Mouse (Mus musculus) neural tube, embryonic 14.5 days (tissue): ENCODE results near the gene Snapc4. TPM values are rescaled to one million over a fixed set of nuclear protein-coding genes. Genes with fewer than 3 reads are reported as not detected.

Experiments used
- ATAC-seq: fragments of 200-750 bp; cut with Nextera tagmentation; 2 replicates; pipeline ENCODE4 v1.8.0; 2017; ENCODE audit warnings: low read depth, mild to moderate bottlenecking, moderate TSS enrichment, moderate library complexity
- H3K27ac ChIP-seq: fragments of 300-500 bp; sonication (generic); 2 replicates; pipeline ENCODE4 v1.5.1; 2014; ENCODE audit warnings: low read depth, mild to moderate bottlenecking, control low read depth, low read length, moderate library complexity, mixed read lengths
- H3K27me3 ChIP-seq: fragments of 300-500 bp; sonication (generic); 2 replicates; pipeline ENCODE4 v1.6.1; 2014; ENCODE audit warnings: low read length; ENCODE audit not compliant: control insufficient read depth, insufficient read depth
- H3K36me3 ChIP-seq: fragments of 300-500 bp; sonication (generic); 2 replicates; pipeline ENCODE4 v1.6.1; 2014; ENCODE audit warnings: low read length, mixed read lengths; ENCODE audit not compliant: control insufficient read depth, insufficient read depth
- H3K4me1 ChIP-seq: fragments of 300-500 bp; sonication (generic); 2 replicates; pipeline ENCODE4 v1.6.1; 2014; ENCODE audit warnings: low read length; ENCODE audit not compliant: control insufficient read depth, insufficient read depth
- H3K4me2 ChIP-seq: fragments of 300-500 bp; sonication (generic); 2 replicates; pipeline ENCODE4 v1.6.1; 2014; ENCODE audit warnings: mild to moderate bottlenecking, low read depth, low read length, control low read depth
- H3K4me3 ChIP-seq: fragments of 300-500 bp; sonication (generic); 2 replicates; pipeline ENCODE4 v1.5.1; 2014; ENCODE audit warnings: low read depth, low read length, control low read depth, mixed read lengths
- H3K9ac ChIP-seq: fragments of 300-500 bp; sonication (generic); replicated peaks from 2 replicates; pipeline ENCODE4 v1.6.1; 2014; ENCODE audit warnings: low read depth, mild to moderate bottlenecking, control low read depth, low read length, mixed read lengths
- H3K9me3 ChIP-seq: fragments of 300-500 bp; sonication (generic); 2 replicates; pipeline ENCODE4 v1.6.1; 2016; ENCODE audit warnings: low read length; ENCODE audit not compliant: control insufficient read depth
- WGBS: fragments of 180-500 bp; shearing (Covaris S2); extraction: QIAGEN DNeasy Blood & Tissue Kit; methylation state at CpG from one replicate; pipeline ENCODE4 v1.1.7; 2014; 5-methylcytosine and 5-hydroxymethylcytosine counted together
- polyA plus RNA-seq: library from polyadenylated mRNA; unstranded; fragments of >200 nt; fragmentation: Nextera tagmentation; extraction: Ambion mirVana; gene quantifications from 2 replicates; pipeline ENCODE4 v1.2.1, GENCODE M21; 2014

The Snapc4 gene
- polyA plus RNA-seq, 1 experiment from 2014 or later = 30.9 TPM

DNA sequence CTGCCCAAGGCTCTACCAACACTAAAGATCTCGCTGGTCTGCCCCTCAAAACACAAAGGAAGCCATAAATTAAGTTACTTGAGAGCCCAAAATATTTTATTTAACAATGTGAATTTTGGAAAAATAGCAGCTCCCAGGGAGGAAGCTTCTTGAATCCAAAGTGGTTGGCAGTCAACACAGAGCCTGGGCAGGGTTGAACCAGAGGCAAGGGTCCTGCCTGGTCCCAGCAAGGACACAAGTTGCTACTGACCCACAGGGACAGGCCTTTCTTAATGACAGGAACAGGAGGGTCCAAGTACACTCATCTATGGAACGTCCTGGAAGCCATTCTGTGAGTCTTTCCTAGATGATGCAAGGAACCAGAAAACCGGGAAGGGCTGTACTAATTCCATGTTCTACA is 28.9 kb upstream of the Snapc4 start:
- peak overlapping the region; percentile 98; the same call in 1 of the 2 replicates for H3K4me2 ChIP-seq
- peaks cover 4% of the 10 kb centered on the region; the same call in 1 of the 2 replicates for H3K27me3 ChIP-seq
- H3K9me3 ChIP-seq = no peaks in the 10 kb centered on the region
- H3K36me3 ChIP-seq = peaks cover 28% of the 10 kb centered on the region
- H3K4me3 ChIP-seq = peak overlapping the region; percentile 93
- WGBS = 56% methylated on average over 3 of the region's 3 CpGs
- H3K4me1 ChIP-seq = peaks cover 33% of the 10 kb centered on the region
- peak; percentile 10; the same call in 1 of the 2 replicates for ATAC-seq
- peak overlapping the region; percentile 93 for H3K9ac ChIP-seq
- H3K27ac ChIP-seq = no peak overlapping the region

DNA sequence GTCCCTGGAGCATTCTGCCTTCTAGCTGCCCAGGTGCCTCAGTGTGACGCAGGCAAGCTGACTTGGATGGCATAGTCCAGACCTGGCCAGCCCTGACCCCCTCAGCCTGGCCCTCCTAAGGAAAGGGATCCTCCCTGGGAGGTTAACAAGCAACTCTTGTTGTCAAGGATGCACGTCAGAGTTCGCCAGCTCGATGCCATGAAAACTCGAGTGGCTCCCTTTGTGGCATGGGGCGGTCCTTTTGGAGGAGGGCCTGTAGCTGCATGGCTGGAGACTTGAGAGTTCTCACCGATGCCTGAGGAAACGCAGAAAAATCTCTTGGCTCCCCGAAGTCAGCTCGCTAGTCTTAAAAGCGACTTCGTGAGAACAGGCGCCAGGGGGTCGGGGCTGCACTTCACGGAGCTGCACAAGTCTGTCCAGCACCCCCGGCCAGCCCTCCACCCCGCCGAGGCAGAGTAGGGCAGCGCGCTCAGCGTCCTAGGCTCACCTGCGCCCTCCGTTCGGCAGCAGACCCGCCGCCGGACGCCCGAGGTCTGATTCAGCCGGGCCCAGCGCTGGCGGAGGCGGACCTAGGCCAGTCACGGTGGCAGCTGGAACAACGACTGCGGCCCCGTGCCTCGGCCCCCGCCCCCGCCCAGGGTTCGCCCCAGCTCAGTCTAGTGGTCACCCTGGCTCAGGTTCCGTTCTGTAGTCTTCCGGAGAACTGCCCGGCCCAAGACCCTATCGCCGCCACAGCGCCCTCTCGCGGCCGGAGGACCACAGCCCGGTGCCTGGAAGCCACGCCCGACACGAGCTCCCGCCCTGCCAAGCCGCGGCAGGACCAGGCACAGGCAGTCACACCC is 28.3 kb upstream of the Snapc4 start, which contains the start of gene Inpp5e:
TSS of gene Inpp5e (minus strand) at position 689 of the 842 bp plus-strand sequence.
- Histone ChIP-seq H3K9ac (peak within 1 kb of the TSS; percentile 93), H3K9me3 (no peaks in the 10 kb centered on the region), H3K36me3 (peaks cover 23% of the 10 kb centered on the region), H3K4me3 (peak within 1 kb of the TSS; percentile 93), H3K4me2 (peak within 1 kb of the TSS; percentile 98), H3K4me1 (peaks cover 33% of the 10 kb centered on the region), H3K27me3 (peaks cover 4% of the 10 kb centered on the region; the same call in 1 of the 2 replicates), H3K27ac (peak within 1 kb of the TSS; percentile 57)
- peak; percentile 96 for ATAC-seq
- WGBS = under 1% methylated on average over 55 of the region's 57 CpGs

DNA sequence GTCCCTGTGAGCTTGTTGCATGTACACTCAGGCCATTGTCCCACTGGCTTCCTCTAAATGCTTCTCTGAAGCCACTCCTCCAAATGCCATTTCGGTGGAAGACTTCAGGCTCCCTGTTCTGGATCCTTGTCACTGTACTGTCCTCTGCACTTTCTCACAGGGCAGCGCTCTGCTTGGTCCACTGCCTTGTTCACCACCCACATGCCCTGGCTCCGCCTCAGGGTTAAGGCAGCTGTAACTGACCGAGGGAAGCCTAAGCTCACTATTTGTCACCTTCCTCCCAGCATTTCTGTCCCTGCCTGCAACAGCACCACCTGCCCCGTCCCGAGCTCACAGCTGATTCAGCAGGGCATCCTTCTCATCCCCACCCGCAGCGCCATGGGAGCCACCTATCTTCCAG is 22.9 kb upstream of the Snapc4 start:
- no peak for ATAC-seq
- H3K4me1 ChIP-seq = peaks cover 27% of the 10 kb centered on the region
- H3K9ac ChIP-seq = no peak overlapping the region
- H3K27ac ChIP-seq = no peak overlapping the region
- H3K4me3 ChIP-seq = no peak overlapping the region
- H3K9me3 ChIP-seq = no peaks in the 10 kb centered on the region
- 80% methylated on average over 8 of the region's 8 CpGs for WGBS
- no peak overlapping the region for H3K4me2 ChIP-seq
- H3K36me3 ChIP-seq = peaks cover 36% of the 10 kb centered on the region
- H3K27me3 ChIP-seq = no peaks in the 10 kb centered on the region

DNA sequence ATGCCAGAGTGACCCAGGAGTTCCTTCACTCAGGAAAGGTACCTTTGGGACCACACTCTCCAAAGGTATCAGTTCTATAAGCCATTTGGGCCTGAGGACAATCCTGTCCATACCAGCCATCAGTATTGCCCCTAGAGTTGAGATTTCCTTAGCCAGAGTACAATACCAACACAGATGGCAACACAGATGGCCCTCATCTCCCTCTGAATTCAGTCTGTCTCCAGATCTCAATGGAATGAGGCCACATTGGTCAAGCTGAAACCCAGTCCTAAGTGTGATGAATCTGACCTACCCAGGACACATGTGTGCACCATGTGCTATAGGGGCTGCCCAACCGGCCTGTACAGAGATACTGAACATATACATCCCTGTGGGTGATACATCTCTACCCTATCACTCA is 21.8 kb upstream of the Snapc4 start:
- Histone ChIP-seq H3K9me3 (no peaks in the 10 kb centered on the region), H3K9ac (no peak overlapping the region), H3K4me2 (no peak overlapping the region), H3K27ac (no peak overlapping the region), H3K4me1 (peaks cover 17% of the 10 kb centered on the region), H3K27me3 (no peaks in the 10 kb centered on the region), H3K36me3 (peaks cover 44% of the 10 kb centered on the region), H3K4me3 (no peak overlapping the region)
- no peak for ATAC-seq
- WGBS = 89% methylated on average over 1 of the region's 1 CpGs

DNA sequence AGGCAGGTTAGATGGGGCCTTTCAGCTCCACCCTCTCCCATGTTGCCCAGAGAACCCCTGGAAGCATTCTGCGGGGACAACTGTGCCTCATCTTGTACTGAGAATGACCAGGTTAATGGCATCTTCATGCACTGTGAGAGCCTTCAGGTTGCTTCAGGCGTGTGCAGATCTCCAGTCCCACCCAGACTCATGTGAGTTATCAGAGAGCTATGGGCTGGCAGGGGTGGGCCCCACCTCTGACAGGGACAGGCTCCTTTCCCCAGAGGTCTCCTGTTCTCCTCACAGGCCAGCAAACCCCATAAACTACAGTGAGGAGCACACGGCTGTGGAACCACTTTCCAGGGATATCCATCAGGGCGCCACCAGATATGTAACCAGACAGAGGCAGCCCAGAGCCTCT is 20.6 kb upstream of the Snapc4 start:
- H3K4me2 ChIP-seq = no peak overlapping the region
- no peak for ATAC-seq
- H3K4me1 ChIP-seq = peaks cover 4% of the 10 kb centered on the region
- WGBS = 95% methylated on average over 4 of the region's 4 CpGs
- H3K9me3 ChIP-seq = no peaks in the 10 kb centered on the region
- H3K4me3 ChIP-seq = no peak overlapping the region
- peaks cover 56% of the 10 kb centered on the region for H3K36me3 ChIP-seq
- no peaks in the 10 kb centered on the region for H3K27me3 ChIP-seq
- H3K27ac ChIP-seq = no peak overlapping the region
- H3K9ac ChIP-seq = no peak overlapping the region

DNA sequence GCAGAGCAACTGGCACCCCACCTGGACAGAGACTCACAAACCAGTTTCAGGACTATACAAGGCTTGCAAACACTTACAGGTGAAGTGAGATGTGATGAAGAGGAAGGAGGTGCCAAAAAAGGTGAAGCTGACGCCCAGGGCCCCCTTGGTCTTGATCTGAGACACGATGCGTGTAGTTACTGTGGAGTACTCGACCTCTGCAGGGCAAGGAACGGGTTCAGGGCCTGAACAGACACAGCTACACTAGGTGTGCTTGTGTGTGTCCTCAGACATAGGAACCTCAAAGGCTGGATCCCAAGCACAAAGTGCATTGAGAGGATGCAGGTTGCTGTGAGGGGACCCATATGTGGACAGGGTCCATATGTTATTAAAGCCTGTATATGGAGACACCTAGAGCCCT is 19.8 kb upstream of the Snapc4 start:
- H3K4me3 ChIP-seq = no peak overlapping the region
- peaks cover 63% of the 10 kb centered on the region for H3K36me3 ChIP-seq
- H3K27ac ChIP-seq = no peak overlapping the region
- no peak overlapping the region for H3K9ac ChIP-seq
- WGBS = 93% methylated on average over 5 of the region's 5 CpGs
- no peaks in the 10 kb centered on the region for H3K4me1 ChIP-seq
- no peaks in the 10 kb centered on the region for H3K9me3 ChIP-seq
- H3K4me2 ChIP-seq = no peak overlapping the region
- ATAC-seq = no peak
- no peaks in the 10 kb centered on the region for H3K27me3 ChIP-seq

DNA sequence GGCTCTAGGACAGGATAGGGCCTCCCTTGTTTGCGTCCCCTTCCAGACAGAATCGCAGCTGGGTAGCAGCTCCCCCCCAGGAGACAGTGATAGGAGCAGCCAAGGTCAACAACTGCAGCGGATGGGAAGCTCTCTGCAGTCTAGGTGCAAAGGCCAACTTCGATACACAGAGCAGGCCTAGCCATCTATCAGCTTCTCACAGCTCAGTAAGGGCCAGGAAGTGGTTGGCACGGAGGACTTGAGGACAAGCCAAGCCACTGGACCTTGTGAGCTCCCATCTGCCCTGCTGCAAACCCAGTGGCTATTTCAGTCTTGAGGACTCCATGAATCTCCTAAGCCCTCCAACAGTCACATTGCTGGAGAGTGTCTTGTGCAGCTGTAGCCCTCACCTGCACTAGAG is 19.2 kb upstream of the Snapc4 start:
- H3K27ac ChIP-seq = no peak overlapping the region
- ATAC-seq = no peak
- H3K4me3 ChIP-seq = no peak overlapping the region
- 88% methylated on average over 5 of the region's 5 CpGs for WGBS
- no peak overlapping the region for H3K9ac ChIP-seq
- no peaks in the 10 kb centered on the region for H3K4me1 ChIP-seq
- H3K27me3 ChIP-seq = no peaks in the 10 kb centered on the region
- H3K9me3 ChIP-seq = no peaks in the 10 kb centered on the region
- H3K4me2 ChIP-seq = no peak overlapping the region
- H3K36me3 ChIP-seq = peaks cover 70% of the 10 kb centered on the region

DNA sequence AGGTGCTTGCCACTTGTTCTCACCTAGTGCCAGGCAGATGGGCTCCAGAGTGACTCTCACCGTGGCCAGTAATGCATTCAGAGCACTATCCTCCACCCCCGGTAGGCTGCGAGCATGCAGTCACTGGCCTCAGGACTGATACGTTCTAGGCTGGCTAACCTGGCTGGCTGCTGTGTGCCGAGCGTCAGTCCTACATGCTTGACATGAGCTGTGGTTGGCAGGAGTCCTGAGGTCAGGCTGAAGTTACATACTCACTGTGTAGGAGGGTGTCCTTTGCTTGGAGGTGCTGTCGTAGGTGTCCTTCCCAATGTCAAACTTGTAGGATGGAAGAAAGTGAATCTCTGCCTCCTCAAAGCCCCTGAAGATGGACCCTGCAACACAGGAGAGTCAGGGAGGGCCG is 18.5 kb upstream of the Snapc4 start:
- Histone ChIP-seq H3K4me2 (no peak overlapping the region), H3K9ac (no peak overlapping the region), H3K27me3 (no peaks in the 10 kb centered on the region), H3K27ac (no peak overlapping the region), H3K4me1 (no peaks in the 10 kb centered on the region), H3K9me3 (no peaks in the 10 kb centered on the region), H3K4me3 (no peak overlapping the region), H3K36me3 (peaks cover 77% of the 10 kb centered on the region)
- WGBS = 89% methylated on average over 8 of the region's 8 CpGs
- no peak for ATAC-seq

DNA sequence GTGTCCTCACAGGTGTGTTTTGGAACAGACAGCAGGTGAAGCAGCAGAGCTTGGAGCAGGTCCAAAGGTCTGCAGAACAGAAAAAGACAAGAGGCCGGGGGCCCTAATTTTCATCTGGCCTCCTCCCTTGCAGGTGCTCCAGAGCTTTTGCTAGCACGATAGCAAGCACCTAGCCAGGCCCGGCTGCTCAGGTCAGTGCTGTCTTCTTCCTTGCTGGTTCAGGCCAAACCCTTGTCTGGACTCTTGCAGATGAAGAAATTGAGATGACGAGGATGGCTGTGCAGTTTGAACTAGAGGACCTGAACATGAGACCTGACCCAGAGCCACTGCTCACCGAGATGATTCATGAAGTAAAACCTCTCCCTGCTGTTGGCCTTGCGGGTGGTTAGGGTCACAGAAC is 11.2 kb upstream of the Snapc4 start:
- ATAC-seq = no peak
- Histone ChIP-seq H3K4me2 (no peak overlapping the region), H3K36me3 (peaks cover 61% of the 10 kb centered on the region), H3K27ac (no peak overlapping the region), H3K9ac (no peak overlapping the region), H3K27me3 (no peaks in the 10 kb centered on the region), H3K9me3 (no peaks in the 10 kb centered on the region), H3K4me1 (peaks cover 13% of the 10 kb centered on the region), H3K4me3 (no peak overlapping the region)
- WGBS = 96% methylated on average over 6 of the region's 6 CpGs
